Mouse (Mus musculus): Measurements from ENCODE around the gene Gm3072. TPM values are rescaled to one million over a fixed set of nuclear protein-coding genes. Genes with fewer than 3 reads are reported as not detected.

Gm3072 gene
- polyA plus RNA-seq, 1 experiment from 2014 or later: not detected

Other genes starting within 250 kb of the Gm3072 start
- gene Gm7945, start 238.2 kb downstream of the Gm3072 start, polyA plus RNA-seq (2015; fragmentation: Nextera tagmentation; extraction: Ambion mirVana): not detected in 2 replicates
- gene Gm6482, start 216.3 kb downstream of the Gm3072 start, polyA plus RNA-seq (2015; fragmentation: Nextera tagmentation; extraction: Ambion mirVana): not detected in 2 replicates
- gene Gm7954, start 171.1 kb downstream of the Gm3072 start, polyA plus RNA-seq (2015; fragmentation: Nextera tagmentation; extraction: Ambion mirVana): not detected in 2 replicates
- gene Gm3486, start 135.1 kb downstream of the Gm3072 start, polyA plus RNA-seq (2015; fragmentation: Nextera tagmentation; extraction: Ambion mirVana): not detected in 2 replicates
- not detected in 2 replicates for gene Gm7970, start 69.0 kb downstream of the Gm3072 start, polyA plus RNA-seq (2015; fragmentation: Nextera tagmentation; extraction: Ambion mirVana)
- gene 1700049E17Rik2, start 51.4 kb downstream of the Gm3072 start, polyA plus RNA-seq (2015; fragmentation: Nextera tagmentation; extraction: Ambion mirVana): not detected in 2 replicates
- gene Gm3676, start 21.9 kb upstream of the Gm3072 start, polyA plus RNA-seq (2015; fragmentation: Nextera tagmentation; extraction: Ambion mirVana): not detected in 2 replicates
- gene Gm8068, start 77.3 kb upstream of the Gm3072 start, polyA plus RNA-seq (2015; fragmentation: Nextera tagmentation; extraction: Ambion mirVana): not detected in 2 replicates
- not detected in 2 replicates for gene Gm7929, start 126.0 kb upstream of the Gm3072 start, polyA plus RNA-seq (2015; fragmentation: Nextera tagmentation; extraction: Ambion mirVana)
- not detected in 2 replicates for gene Gm47189, start 147.8 kb upstream of the Gm3072 start, polyA plus RNA-seq (2015; fragmentation: Nextera tagmentation; extraction: Ambion mirVana)